Mouse (Mus musculus): Measurements from ENCODE around the gene Kcnc3. TPM values are rescaled to one million over a fixed set of nuclear protein-coding genes. Genes with fewer than 3 reads are reported as not detected.

Kcnc3 gene
- polyA plus RNA-seq, 1 experiment from 2014 or later, result 3.8 TPM

- peaks cover 8% of the 10 kb centered on the region; the same call in 1 of the 2 replicates for H3K27me3 ChIP-seq (replicated peaks; ENCODE audit: insufficient read depth, low read length)
- H3K4me2 ChIP-seq (replicated peaks; ENCODE audit: low read depth, low read length), result no peak overlapping the region
- DNase-seq (ENCODE audit: low spot score) (no peak), ATAC-seq (no peak)
- no peak overlapping the region for H3K27ac ChIP-seq (ENCODE audit: low read length)
- no peaks in the 10 kb centered on the region for H3K4me1 ChIP-seq (ENCODE audit: insufficient read depth, low read depth, low read length)
- 85% methylated on average over 6 of the region's 6 CpGs for WGBS
- H3K9me3 ChIP-seq (ENCODE audit: low read length), result no peaks in the 10 kb centered on the region
- H3K36me3 ChIP-seq (ENCODE audit: insufficient read depth, low read length), result no peaks in the 10 kb centered on the region
- H3K4me3 ChIP-seq (ENCODE audit: low read depth, low read length), result no peak overlapping the region
- no peak overlapping the region for H3K9ac ChIP-seq (replicated peaks; ENCODE audit: low read depth)
- TF ChIP-seq EP300 (IDR thresholded peaks at IDR 0.05) (no peak), CTCF (IDR thresholded peaks at IDR 0.05) (no peak)
These were observed 5.6 kb downstream of the Kcnc3 start for GRCm38 (mm10) chr7:44596051-44596450.

DNA sequence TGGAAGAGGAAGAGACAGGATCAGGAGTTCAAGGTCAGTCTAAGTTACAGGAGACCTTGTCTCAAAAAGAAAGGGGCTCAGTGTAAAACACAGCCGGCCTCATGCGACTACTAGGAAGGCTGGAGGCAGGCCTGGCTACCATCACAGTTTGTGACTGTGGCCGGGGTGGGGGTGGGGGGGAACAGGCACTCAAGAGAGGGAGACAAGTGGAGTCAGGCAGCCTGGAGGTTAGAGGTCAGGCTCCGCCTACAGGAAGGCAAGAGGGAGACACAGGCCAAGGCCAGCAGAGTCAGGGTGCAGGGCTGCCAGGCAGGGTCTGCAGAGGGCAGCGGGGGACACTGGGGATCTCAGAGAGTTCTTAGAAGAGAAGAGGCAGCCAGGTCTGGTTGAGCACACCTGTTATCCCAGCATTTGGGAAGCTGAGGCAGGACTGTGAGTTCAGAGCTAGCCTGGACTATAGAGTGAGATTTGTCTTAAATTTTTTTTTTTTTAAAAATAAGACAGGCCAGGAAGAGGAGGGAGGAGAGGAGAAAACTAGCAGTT is 6.6 kb downstream of the Kcnc3 start:
- ATAC-seq (no peak), DNase-seq (ENCODE audit: low spot score) (no peak)
- Histone ChIP-seq H3K9me3 (ENCODE audit: low read length) (no peaks in the 10 kb centered on the region), H3K4me2 (replicated peaks; ENCODE audit: low read depth, low read length) (no peak overlapping the region), H3K9ac (replicated peaks; ENCODE audit: low read depth) (no peak overlapping the region), H3K36me3 (ENCODE audit: insufficient read depth, low read length) (no peaks in the 10 kb centered on the region), H3K27ac (ENCODE audit: low read length) (no peak overlapping the region), H3K27me3 (replicated peaks; ENCODE audit: insufficient read depth, low read length) (peaks cover 12% of the 10 kb centered on the region; the same call in 1 of the 2 replicates), H3K4me1 (ENCODE audit: insufficient read depth, low read depth, low read length) (no peaks in the 10 kb centered on the region), H3K4me3 (ENCODE audit: low read depth, low read length) (no peak overlapping the region)
- TF ChIP-seq CTCF (IDR thresholded peaks at IDR 0.05), result no peak
- no peak for TF ChIP-seq EP300 (IDR thresholded peaks at IDR 0.05)
- WGBS, result 52% methylated on average over 5 of the region's 5 CpGs

DNA sequence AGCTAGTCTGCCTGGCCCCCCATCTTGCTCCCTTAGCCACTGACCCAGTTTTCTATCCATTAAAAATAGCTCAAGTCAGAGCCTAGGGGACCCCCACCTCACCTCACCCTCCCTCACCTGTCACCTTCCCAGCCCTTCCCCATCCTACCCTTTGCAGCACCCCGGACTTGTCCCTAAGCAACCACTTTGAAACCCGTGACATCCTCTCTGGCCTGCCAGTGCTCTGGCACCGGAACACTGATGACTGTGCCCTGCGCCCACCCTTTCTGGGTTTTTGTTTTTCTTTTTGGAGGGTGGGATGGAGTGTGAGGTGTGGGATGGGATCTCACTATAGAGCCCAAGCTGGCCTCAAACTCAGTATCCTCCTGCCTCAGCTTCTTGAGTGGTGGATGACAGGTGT is 7.2 kb downstream of the Kcnc3 start:
- ATAC-seq, result no peak
- Histone ChIP-seq H3K27me3 (replicated peaks; ENCODE audit: insufficient read depth, low read length) (peaks cover 13% of the 10 kb centered on the region; the same call in 1 of the 2 replicates), H3K9ac (replicated peaks; ENCODE audit: low read depth) (no peak overlapping the region), H3K4me3 (ENCODE audit: low read depth, low read length) (no peak overlapping the region), H3K4me2 (replicated peaks; ENCODE audit: low read depth, low read length) (no peak overlapping the region), H3K9me3 (ENCODE audit: low read length) (no peaks in the 10 kb centered on the region), H3K36me3 (ENCODE audit: insufficient read depth, low read length) (no peaks in the 10 kb centered on the region), H3K4me1 (ENCODE audit: insufficient read depth, low read depth, low read length) (no peaks in the 10 kb centered on the region), H3K27ac (ENCODE audit: low read length) (no peak overlapping the region)
- 90% methylated on average over 4 of the region's 4 CpGs for WGBS
- TF ChIP-seq CTCF (IDR thresholded peaks at IDR 0.05) (no peak), EP300 (IDR thresholded peaks at IDR 0.05) (no peak)
- DNase-seq (ENCODE audit: low spot score), result no peak

DNA sequence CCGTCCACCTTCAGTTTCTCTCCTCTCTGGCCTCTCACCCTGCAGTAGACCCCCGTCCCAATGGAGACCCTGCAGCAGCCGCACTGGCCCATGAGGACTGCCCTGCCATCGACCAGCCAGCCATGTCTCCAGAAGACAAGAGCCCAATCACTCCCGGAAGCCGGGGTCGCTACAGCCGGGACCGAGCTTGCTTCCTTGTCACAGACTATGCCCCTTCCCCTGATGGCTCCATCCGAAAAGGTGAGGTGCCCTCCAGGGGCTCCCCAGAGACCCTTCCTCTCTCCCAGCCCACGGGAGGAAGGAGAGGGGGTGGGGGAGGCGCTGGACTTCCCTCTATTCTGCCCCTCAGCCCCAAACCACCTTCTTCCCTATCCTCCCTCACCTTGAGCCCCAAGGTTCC is 7.9 kb downstream of the Kcnc3 start:
- Histone ChIP-seq H3K9ac (replicated peaks; ENCODE audit: low read depth) (no peak overlapping the region), H3K4me2 (replicated peaks; ENCODE audit: low read depth, low read length) (no peak overlapping the region), H3K4me1 (ENCODE audit: insufficient read depth, low read depth, low read length) (no peaks in the 10 kb centered on the region), H3K27ac (ENCODE audit: low read length) (no peak overlapping the region), H3K27me3 (replicated peaks; ENCODE audit: insufficient read depth, low read length) (0 out of 2 replicates have a peak, but pooled peaks cover 12% of the 10 kb centered on the region), H3K36me3 (ENCODE audit: insufficient read depth, low read length) (no peaks in the 10 kb centered on the region), H3K4me3 (ENCODE audit: low read depth, low read length) (no peak overlapping the region), H3K9me3 (ENCODE audit: low read length) (no peaks in the 10 kb centered on the region)
- TF ChIP-seq EP300 (IDR thresholded peaks at IDR 0.05) (no peak), CTCF (IDR thresholded peaks at IDR 0.05) (no peak)
- 76% methylated on average over 9 of the region's 12 CpGs for whole genome bisulfite sequencing
- ATAC-seq (no peak), DNase-seq (ENCODE audit: low spot score) (no peak)

- ATAC-seq (no peak), DNase-seq (ENCODE audit: low spot score) (no peak)
- H3K9ac ChIP-seq (replicated peaks; ENCODE audit: low read depth), result no peak overlapping the region
- 0 out of 2 replicates have a peak, but pooled peaks cover 12% of the 10 kb centered on the region for H3K27me3 ChIP-seq (replicated peaks; ENCODE audit: insufficient read depth, low read length)
- TF ChIP-seq EP300 (IDR thresholded peaks at IDR 0.05), result no peak
- TF ChIP-seq CTCF (IDR thresholded peaks at IDR 0.05), result no peak
- WGBS, result 73% methylated on average over 10 of the region's 10 CpGs
- H3K4me3 ChIP-seq (ENCODE audit: low read depth, low read length), result no peak overlapping the region
- no peak overlapping the region for H3K27ac ChIP-seq (ENCODE audit: low read length)
- no peak overlapping the region for H3K4me2 ChIP-seq (replicated peaks; ENCODE audit: low read depth, low read length)
- H3K9me3 ChIP-seq (ENCODE audit: low read length), result no peaks in the 10 kb centered on the region
- no peaks in the 10 kb centered on the region for H3K4me1 ChIP-seq (ENCODE audit: insufficient read depth, low read depth, low read length)
- H3K36me3 ChIP-seq (ENCODE audit: insufficient read depth, low read length), result no peaks in the 10 kb centered on the region
These were observed 10.3 kb downstream of the Kcnc3 start for GRCm38 (mm10) chr7:44600691-44601262.

GRCm38 (mm10) chr7:44601646-44602045 is 11.2 kb downstream of the Kcnc3 start:
- Histone ChIP-seq H3K27ac (ENCODE audit: low read length) (no peak overlapping the region), H3K36me3 (ENCODE audit: insufficient read depth, low read length) (0 out of 2 replicates have a peak, but pooled peaks cover under 1% of the 10 kb centered on the region), H3K4me2 (replicated peaks; ENCODE audit: low read depth, low read length) (no peak overlapping the region), H3K4me1 (ENCODE audit: insufficient read depth, low read depth, low read length) (no peaks in the 10 kb centered on the region), H3K4me3 (ENCODE audit: low read depth, low read length) (no peak overlapping the region), H3K9me3 (ENCODE audit: low read length) (no peaks in the 10 kb centered on the region), H3K9ac (replicated peaks; ENCODE audit: low read depth) (no peak overlapping the region), H3K27me3 (replicated peaks; ENCODE audit: insufficient read depth, low read length) (0 out of 2 replicates have a peak, but pooled peaks cover 12% of the 10 kb centered on the region)
- WGBS, result 14% methylated on average over 18 of the region's 19 CpGs
- ATAC-seq (no peak), DNase-seq (ENCODE audit: low spot score) (no peak)
- no peak for TF ChIP-seq CTCF (IDR thresholded peaks at IDR 0.05)
- no peak for TF ChIP-seq EP300 (IDR thresholded peaks at IDR 0.05)

All from lung, postnatal 0 days (tissue).